Mouse (Mus musculus) heart, postnatal 10 days (tissue): ENCODE measurements at regions not wholly inside any gene's neighbourhood (a gene's known extent, or its start where the extent isn't known, plus 50 kb on each side); places are given as distances from the start of the nearest gene placed in this dataset.

Source experiments
- DNase-seq, 2 experiments: peaks; one replicate each; pipeline ENCODE4 v3.0.0; 2021
- intact Hi-C: fragments of 180-260 bp; cut with DNase I; formaldehyde crosslinking; loops from one replicate; pipeline ENCODE4 v1.15.1; 2025

DNA sequence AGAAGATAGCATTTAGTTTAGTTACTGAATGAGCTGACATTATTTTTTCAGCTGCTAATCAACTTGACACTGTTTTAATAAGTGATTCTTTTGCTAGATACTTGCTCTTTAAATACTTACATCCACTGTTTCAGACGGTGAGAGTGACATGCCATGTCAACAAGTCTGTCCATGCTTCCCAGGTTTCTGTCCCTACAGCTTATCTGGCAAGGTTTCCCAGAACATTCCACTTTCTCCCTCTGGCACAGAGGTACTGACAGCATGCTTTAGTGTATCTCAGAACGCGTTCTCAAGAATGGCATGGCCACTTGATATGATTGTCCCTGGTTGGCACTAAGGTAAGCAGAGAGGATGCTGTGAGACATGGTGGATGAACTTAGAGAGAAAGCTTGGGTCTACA, 154.1 kb downstream of the Htr1b start:
- DNase-seq, result peak; percentile 2
- intact Hi-C loops, result no loop called here
